Mouse (Mus musculus) cortical plate, adult 2 months (tissue): ENCODE data around the gene Spred2.

Experiments used
- CTCF ChIP-seq: fragments of 200-500 bp; IDR thresholded peaks from 2 replicates; pipeline ENCODE4 v1.5.1; 2011; ENCODE audit warnings: mild to moderate bottlenecking, control low read depth, low read length; ENCODE audit not compliant: insufficient read depth; ENCODE audit errors: extremely low read depth
- POLR2A ChIP-seq: fragments of 200-500 bp; IDR thresholded peaks from 2 replicates; pipeline ENCODE4 v1.6.1; 2011; ENCODE audit warnings: mild to moderate bottlenecking, low read length, control low read depth; ENCODE audit not compliant: insufficient read depth; ENCODE audit errors: extremely low read depth

DNA sequence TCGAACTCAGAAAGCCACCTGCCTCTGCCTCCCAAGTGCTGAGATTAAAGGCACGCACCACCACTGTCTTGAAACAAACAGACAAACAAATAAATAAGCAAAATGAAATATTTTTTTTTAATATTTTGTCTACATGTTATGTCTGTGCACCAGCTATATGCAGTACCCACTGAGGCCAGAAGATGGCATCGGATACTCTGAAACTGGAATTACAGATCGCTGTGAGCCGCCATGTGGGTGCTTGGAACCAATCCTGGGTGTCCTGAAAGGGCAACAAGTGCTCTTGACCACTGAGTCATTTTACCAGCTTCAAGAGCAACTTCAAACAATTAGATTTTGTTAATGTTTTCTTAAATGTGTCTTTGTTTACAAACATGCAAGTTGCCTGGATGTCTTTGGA is 11.5 kb upstream of the Spred2 start:
- TF ChIP-seq POLR2A (no peak), CTCF (no peak)
